Mouse (Mus musculus) midbrain, embryonic 14.5 days (tissue): Measurements from ENCODE around the gene Fbxo36. TPM values are rescaled to one million over a fixed set of nuclear protein-coding genes. Genes with fewer than 3 reads are reported as not detected.
A peak's percentile ranks its signal among the peaks of the same experiment; 100 is the strongest.

Experiments used
- ATAC-seq: fragments of 200-750 bp; cut with Nextera tagmentation; 2 replicates; pipeline ENCODE4 v1.8.0; 2017; ENCODE audit warnings: moderate number of reproducible peaks, moderate library complexity; ENCODE audit not compliant: low FRiP score, low TSS enrichment
- DNase-seq: peaks from one replicate; pipeline ENCODE4 v3.0.0-alpha.2; 2015
- H3K27ac ChIP-seq: fragments of 300-500 bp; sonication (generic); replicated peaks from 2 replicates; pipeline ENCODE4 v1.5.1; 2014; ENCODE audit warnings: mild to moderate bottlenecking, low read depth, low read length, moderate library complexity
- H3K27me3 ChIP-seq: fragments of 300-500 bp; sonication (generic); 2 replicates; pipeline ENCODE4 v1.6.1; 2014; ENCODE audit warnings: low read length, control low read depth, mixed read lengths; ENCODE audit not compliant: control insufficient read depth, insufficient read depth
- H3K36me3 ChIP-seq: fragments of 300-500 bp; sonication (generic); 2 replicates; pipeline ENCODE4 v1.6.1; 2014; ENCODE audit warnings: low read length, control low read depth; ENCODE audit not compliant: control insufficient read depth, insufficient read depth
- H3K4me1 ChIP-seq: fragments of 300-500 bp; sonication (generic); 2 replicates; pipeline ENCODE4 v1.6.1; 2014; ENCODE audit warnings: mild to moderate bottlenecking, antibody characterized with exemption, low read length, control low read depth; ENCODE audit not compliant: control insufficient read depth, insufficient read depth
- H3K4me2 ChIP-seq: fragments of 300-500 bp; sonication (generic); 2 replicates; pipeline ENCODE4 v1.6.1; 2014; ENCODE audit warnings: mild to moderate bottlenecking, low read length, moderate library complexity
- H3K4me3 ChIP-seq: fragments of 300-500 bp; sonication (generic); replicated peaks from 2 replicates; pipeline ENCODE4 v1.5.1; 2014; ENCODE audit warnings: low read depth, low read length
- H3K9ac ChIP-seq: fragments of 300-500 bp; sonication (generic); replicated peaks from 2 replicates; pipeline ENCODE4 v1.6.1; 2014; ENCODE audit warnings: mild to moderate bottlenecking, low read length, moderate library complexity
- H3K9me3 ChIP-seq: fragments of 300-500 bp; sonication (generic); 2 replicates; pipeline ENCODE4 v1.6.1; 2016; ENCODE audit warnings: low read length, control low read depth, mixed read lengths; ENCODE audit not compliant: control insufficient read depth
- WGBS: fragments of 180-500 bp; shearing (Covaris S2); extraction: QIAGEN DNeasy Blood & Tissue Kit; methylation state at CpG from one replicate; pipeline ENCODE4 v1.1.7; 2014; 5-methylcytosine and 5-hydroxymethylcytosine counted together
- polyA plus RNA-seq: library from polyadenylated mRNA; unstranded; fragments of >200 nt; fragmentation: Nextera tagmentation; extraction: Ambion mirVana; gene quantifications from 2 replicates; pipeline ENCODE4 v1.2.1, GENCODE M21; 2014

The Fbxo36 gene
- polyA plus RNA-seq: 4.0 and 6.3 TPM in 2 replicates

DNA sequence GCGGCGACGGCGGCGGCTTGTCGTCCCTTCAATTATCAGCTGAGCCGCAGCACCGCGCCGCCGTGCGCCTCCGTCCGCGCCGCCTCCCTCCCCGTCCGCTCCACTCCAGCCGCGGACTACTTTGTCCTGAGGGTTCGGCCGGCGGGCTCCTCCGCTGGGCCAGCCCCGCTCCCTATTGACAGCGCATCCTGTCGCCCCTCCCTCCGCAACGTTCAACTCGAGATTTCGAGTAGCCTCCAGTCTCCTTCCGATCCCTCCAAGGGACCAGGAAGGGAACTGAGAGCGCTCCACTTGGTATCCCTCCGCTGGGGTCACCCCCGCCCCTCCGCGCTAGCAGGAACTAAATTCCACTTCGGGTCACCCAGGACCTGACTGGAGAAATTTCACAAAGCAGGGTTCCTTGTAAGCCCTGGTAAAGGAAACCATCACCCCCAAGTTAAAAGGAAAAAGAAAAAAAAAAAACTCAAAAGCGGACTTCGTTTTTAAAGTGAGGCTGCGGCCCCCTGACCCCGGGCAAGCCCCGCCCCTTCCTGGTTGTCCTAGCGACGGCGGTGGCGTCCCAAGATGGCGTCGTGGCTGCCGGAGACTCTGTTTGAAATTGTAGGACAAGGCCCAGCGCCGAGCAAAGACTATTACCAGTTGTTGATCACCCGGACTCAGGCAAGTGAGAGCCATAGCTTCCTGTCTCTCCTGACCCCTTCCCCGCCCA, at the start of gene Fbxo36:
TSS of gene Fbxo36 (plus strand) at position 533 of the 709 bp plus-strand sequence.
- WGBS: under 1% methylated on average over 53 of the region's 54 CpGs
- Histone ChIP-seq H3K36me3 (0 out of 2 replicates have a peak, but pooled peaks cover 4% of the 10 kb centered on the region), H3K27ac (peak within 1 kb of the TSS; percentile 98)

DNA sequence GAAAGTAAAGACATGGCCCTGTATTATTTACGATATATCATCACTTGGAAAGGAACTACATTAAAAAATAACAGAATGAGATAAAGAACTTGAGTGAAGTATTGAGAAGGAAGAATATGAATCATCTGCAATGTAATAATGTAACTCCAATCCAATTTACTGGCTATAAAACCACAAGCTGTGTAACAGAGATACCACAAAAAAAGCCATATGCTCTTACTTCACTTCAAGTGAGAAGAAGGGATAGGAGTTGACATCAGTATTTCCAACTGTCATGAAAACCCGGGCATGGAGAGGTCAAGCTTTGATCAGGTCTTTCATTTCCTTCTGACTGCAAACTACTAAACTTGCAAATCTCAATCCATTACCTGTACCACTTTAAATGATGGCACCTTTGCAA, 48.2 kb upstream of the Fbxo36 start:
- Histone ChIP-seq H3K27ac (no peak overlapping the region), H3K36me3 (peaks cover 36% of the 10 kb centered on the region), H3K4me1 (no peaks in the 10 kb centered on the region), H3K4me2 (no peak overlapping the region), H3K9ac (no peak overlapping the region), H3K9me3 (no peaks in the 10 kb centered on the region), H3K27me3 (no peaks in the 10 kb centered on the region), H3K4me3 (no peak overlapping the region)
- no peak for ATAC-seq
- no peak for DNase-seq
- 91% methylated on average over 2 of the region's 2 CpGs for WGBS

More for the DNA sequence above, at the start of gene Fbxo36:
- Histone ChIP-seq H3K4me1 (peaks cover 25% of the 10 kb centered on the region), H3K4me2 (peak within 1 kb of the TSS; percentile 79), H3K9me3 (no peaks in the 10 kb centered on the region), H3K4me3 (peak within 1 kb of the TSS; percentile 80), H3K9ac (peak within 1 kb of the TSS; percentile 80), H3K27me3 (no peaks in the 10 kb centered on the region)
- ATAC-seq: peak; percentile 89
- DNase-seq: peak; percentile 95

- WGBS: 93% methylated on average over 7 of the region's 7 CpGs
- no peaks in the 10 kb centered on the region for H3K9me3 ChIP-seq
- H3K9ac ChIP-seq: no peak overlapping the region
- no peak overlapping the region for H3K4me3 ChIP-seq
- no peak overlapping the region for H3K4me2 ChIP-seq
- no peak for DNase-seq
- no peak overlapping the region for H3K27ac ChIP-seq
- no peak for ATAC-seq
- H3K4me1 ChIP-seq: no peaks in the 10 kb centered on the region
- H3K27me3 ChIP-seq: no peaks in the 10 kb centered on the region
- peaks cover 27% of the 10 kb centered on the region for H3K36me3 ChIP-seq
These were observed 44.3 kb upstream of the Fbxo36 start for GRCm38 (mm10) chr1:84795335-84795734.

GRCm38 (mm10) chr1:84799166-84799565, 40.5 kb upstream of the Fbxo36 start:
- H3K4me1 ChIP-seq: no peaks in the 10 kb centered on the region
- H3K9ac ChIP-seq: no peak overlapping the region
- DNase-seq: no peak
- H3K9me3 ChIP-seq: no peaks in the 10 kb centered on the region
- H3K36me3 ChIP-seq: peaks cover 2% of the 10 kb centered on the region
- no peaks in the 10 kb centered on the region for H3K27me3 ChIP-seq
- ATAC-seq: no peak
- no peak overlapping the region for H3K27ac ChIP-seq
- no peak overlapping the region for H3K4me2 ChIP-seq
- H3K4me3 ChIP-seq: no peak overlapping the region

DNA sequence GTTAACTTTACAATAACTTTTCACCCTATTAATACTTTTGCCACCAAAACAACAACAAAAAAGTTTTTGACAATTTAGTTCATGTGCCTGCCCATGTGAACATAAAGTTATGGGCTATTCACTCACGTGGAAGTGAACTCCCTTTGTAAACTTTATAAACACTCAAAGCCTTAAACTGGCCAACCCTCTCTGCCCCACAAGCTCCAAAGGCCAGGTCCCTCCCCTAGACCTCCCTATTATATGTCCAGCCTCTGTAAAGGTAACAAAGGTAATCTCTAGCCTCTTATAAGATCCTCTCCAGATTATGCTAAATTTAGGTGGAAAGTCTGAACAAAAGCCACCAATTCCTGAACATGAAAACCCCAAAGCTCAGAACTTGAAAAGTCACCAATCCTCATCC, 35.9 kb upstream of the Fbxo36 start:
- Histone ChIP-seq H3K27ac (no peak overlapping the region), H3K9ac (no peak overlapping the region), H3K4me3 (no peak overlapping the region), H3K9me3 (no peaks in the 10 kb centered on the region), H3K36me3 (no peaks in the 10 kb centered on the region), H3K4me1 (no peaks in the 10 kb centered on the region), H3K4me2 (no peak overlapping the region), H3K27me3 (no peaks in the 10 kb centered on the region)
- ATAC-seq (no peak), DNase-seq (no peak)
- 98% methylated on average over 1 of the region's 1 CpGs for WGBS

- H3K4me3 ChIP-seq: no peak overlapping the region
- 0 out of 2 replicates have a peak, but pooled peaks cover 12% of the 10 kb centered on the region for H3K36me3 ChIP-seq
- no peak overlapping the region for H3K4me2 ChIP-seq
- 100% methylated on average over 1 of the region's 1 CpGs for WGBS
- no peaks in the 10 kb centered on the region for H3K4me1 ChIP-seq
- no peak overlapping the region for H3K9ac ChIP-seq
- DNase-seq (no peak), ATAC-seq (no peak)
- no peaks in the 10 kb centered on the region for H3K27me3 ChIP-seq
- no peaks in the 10 kb centered on the region for H3K9me3 ChIP-seq
- no peak overlapping the region for H3K27ac ChIP-seq
These were observed 22.0 kb upstream of the Fbxo36 start for GRCm38 (mm10) chr1:84817596-84817995.

DNA sequence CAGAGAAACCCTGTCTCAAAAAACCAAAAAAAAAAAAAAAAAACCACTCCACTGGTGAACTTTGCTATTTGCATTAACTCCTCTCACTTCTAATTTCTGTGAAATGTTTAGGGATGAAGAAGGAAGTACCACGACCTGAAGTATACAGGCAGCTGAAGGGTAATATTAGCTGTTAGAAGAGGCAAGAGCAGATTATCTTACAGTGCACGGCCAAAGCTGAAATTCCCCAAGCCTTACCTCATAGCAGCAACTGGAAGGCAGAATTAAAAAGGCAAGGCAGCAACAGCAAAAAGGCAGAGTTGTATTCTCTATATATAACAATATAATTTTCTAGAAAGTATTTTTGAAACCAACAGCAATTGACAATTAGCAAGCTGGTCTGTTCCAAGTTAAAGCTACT, 14.6 kb upstream of the Fbxo36 start:
- Histone ChIP-seq H3K4me1 (no peaks in the 10 kb centered on the region), H3K36me3 (peaks cover 13% of the 10 kb centered on the region), H3K9me3 (no peaks in the 10 kb centered on the region), H3K4me3 (no peak overlapping the region), H3K27ac (no peak overlapping the region), H3K9ac (no peak overlapping the region), H3K4me2 (no peak overlapping the region), H3K27me3 (no peaks in the 10 kb centered on the region)
- DNase-seq (no peak), ATAC-seq (no peak)
- 76% methylated on average over 2 of the region's 2 CpGs for WGBS

GRCm38 (mm10) chr1:84837523-84838145, 2.0 kb upstream of the Fbxo36 start:
- Histone ChIP-seq H3K4me2 (peak overlapping the region; percentile 79), H3K27ac (no peak overlapping the region), H3K9me3 (no peaks in the 10 kb centered on the region), H3K36me3 (0 out of 2 replicates have a peak, but pooled peaks cover 2% of the 10 kb centered on the region), H3K4me3 (peak overlapping the region; percentile 80), H3K9ac (peak overlapping the region; percentile 80), H3K4me1 (peaks cover 25% of the 10 kb centered on the region), H3K27me3 (no peaks in the 10 kb centered on the region)
- DNase-seq (no peak), ATAC-seq (no peak)
- 10% methylated on average over 20 of the region's 20 CpGs for WGBS

- H3K36me3 ChIP-seq: 0 out of 2 replicates have a peak, but pooled peaks cover 6% of the 10 kb centered on the region
- DNase-seq (no peak), ATAC-seq (no peak)
- H3K9ac ChIP-seq: peak overlapping the region; percentile 80
- peaks cover 25% of the 10 kb centered on the region for H3K4me1 ChIP-seq
- peak overlapping the region; percentile 79 for H3K4me2 ChIP-seq
- H3K9me3 ChIP-seq: no peaks in the 10 kb centered on the region
- H3K27ac ChIP-seq: peak overlapping the region; percentile 98
- H3K4me3 ChIP-seq: peak overlapping the region; percentile 80
- H3K27me3 ChIP-seq: no peaks in the 10 kb centered on the region
- under 1% methylated on average over 21 of the region's 22 CpGs for WGBS
These were observed 1.5 kb upstream of the Fbxo36 start for GRCm38 (mm10) chr1:84838156-84838555.
